Mouse (Mus musculus) CH12.LX (cell line): ENCODE data around the gene Anp32b. TPM values are rescaled to one million over a fixed set of nuclear protein-coding genes. Genes with fewer than 3 reads are reported as not detected.

ENCODE experiments used
- DNase-seq: peaks from one replicate; pipeline ENCODE4 v3.0.0-alpha.2; 2013; ENCODE audit errors: extremely low read depth
- H3K27ac ChIP-seq: 2 replicates; pipeline ENCODE4 v1.5.1; 2012; ENCODE audit warnings: low read depth, mild to moderate bottlenecking, control low read depth, moderate library complexity; ENCODE audit not compliant: insufficient read depth
- H3K27me3 ChIP-seq: replicated peaks from 2 replicates; pipeline ENCODE3; 2012; ENCODE audit warnings: inconsistent platforms
- H3K36me3 ChIP-seq, 2 experiments: replicated peaks in 1 of 2; 2 replicates each; pipeline versions ENCODE3 to v1.6.1; 2012; ENCODE audit warnings: inconsistent platforms in 1 of 2, low read length in 1 of 2, mild to moderate bottlenecking in 1 of 2, mixed read lengths in 1 of 2, moderate library complexity in 1 of 2; ENCODE audit not compliant: control insufficient read depth in 1 of 2, insufficient read depth in 1 of 2
- H3K4me1 ChIP-seq, 2 experiments: 2 replicates each; pipeline ENCODE4 v1.6.1; 2012; ENCODE audit warnings: inconsistent platforms in 1 of 2, moderate library complexity in 1 of 2; ENCODE audit not compliant: insufficient read depth in 2 of 2, control insufficient read depth in 1 of 2
- H3K4me2 ChIP-seq: 2 replicates; pipeline ENCODE4 v1.6.1; 2012; ENCODE audit warnings: low read depth, mild to moderate bottlenecking, control low read depth; ENCODE audit not compliant: poor library complexity, insufficient read depth, severe bottlenecking
- H3K4me3 ChIP-seq, 3 experiments: fragments of 150-350 bp in 1 of 3; sonication (generic) in 1 of 3; replicated peaks in 1 of 3; 2 replicates each; pipeline versions ENCODE3 to v1.5.1; 2011 to 2012; ENCODE audit warnings: low read depth in 2 of 3, low read length in 2 of 3, mild to moderate bottlenecking in 2 of 3, moderate library complexity in 2 of 3, control low read depth in 1 of 3, improper control_type of control experiment in 1 of 3, inconsistent platforms in 1 of 3, mixed read lengths in 1 of 3; ENCODE audit not compliant: poor library complexity in 1 of 3
- H3K79me2 ChIP-seq: replicated peaks from 2 replicates; pipeline ENCODE4 v1.6.1; 2012; ENCODE audit warnings: mild to moderate bottlenecking, moderate library complexity; ENCODE audit not compliant: control insufficient read depth, poor library complexity, insufficient read depth, severe bottlenecking; ENCODE audit errors: extremely low read depth
- H3K9ac ChIP-seq: 2 replicates; pipeline ENCODE4 v1.6.1; 2012; ENCODE audit warnings: low read depth, mild to moderate bottlenecking, control low read depth, moderate library complexity; ENCODE audit not compliant: insufficient read depth
- H3K9me3 ChIP-seq: replicated peaks from 2 replicates; pipeline ENCODE3; 2012; ENCODE audit warnings: low read length, inconsistent platforms, mixed read lengths
- BHLHE40 ChIP-seq: IDR thresholded peaks from 2 replicates; pipeline ENCODE4 v1.6.1; 2011; ENCODE audit warnings: mild to moderate bottlenecking, low read depth, low read length, improper control_type of control experiment
- CHD1 ChIP-seq: IDR thresholded peaks from 2 replicates; pipeline ENCODE4 v1.6.1; 2012; ENCODE audit warnings: low read depth, low read length, improper control_type of control experiment, inconsistent platforms
- CTCF ChIP-seq, 2 experiments: IDR thresholded peaks in 1 of 2; conservative IDR thresholded peaks in 1 of 2; 2 replicates each; pipeline ENCODE4 v1.5.1; 2011 to 2012; ENCODE audit warnings: low read depth in 2 of 2, low read length in 2 of 2, improper control_type of control experiment in 1 of 2, inconsistent platforms in 1 of 2, mild to moderate bottlenecking in 1 of 2, moderate library complexity in 1 of 2
- E2F4 ChIP-seq: IDR thresholded peaks from 2 replicates; pipeline ENCODE4 v1.6.1; 2011; ENCODE audit warnings: low read depth, low read length, improper control_type of control experiment; ENCODE audit not compliant: insufficient replicate concordance
- EP300 ChIP-seq: IDR thresholded peaks from 2 replicates; pipeline ENCODE4 v1.6.1; 2011; ENCODE audit warnings: low read length, improper control_type of control experiment
- IRF4 ChIP-seq: IDR thresholded peaks from 2 replicates; pipeline ENCODE4 v1.6.1; 2014; ENCODE audit warnings: low read depth, mild to moderate bottlenecking, inconsistent platforms, low read length, improper control_type of control experiment
- JUN ChIP-seq: IDR thresholded peaks from 2 replicates; pipeline ENCODE4 v1.6.1; 2011; ENCODE audit warnings: low read depth, mild to moderate bottlenecking, low read length, improper control_type of control experiment, moderate library complexity; ENCODE audit not compliant: insufficient read depth
- MAZ ChIP-seq: IDR thresholded peaks from 2 replicates; pipeline ENCODE4 v1.6.1; 2012; ENCODE audit warnings: low read depth, mild to moderate bottlenecking, inconsistent platforms, low read length, improper control_type of control experiment, moderate library complexity
- MEF2A ChIP-seq: IDR thresholded peaks from 2 replicates; pipeline ENCODE4 v1.6.1; 2014; ENCODE audit warnings: low read depth, mild to moderate bottlenecking, inconsistent platforms, low read length, improper control_type of control experiment, borderline replicate concordance
- RAD21 ChIP-seq: IDR thresholded peaks from 2 replicates; pipeline ENCODE4 v1.6.1; 2011; ENCODE audit warnings: low read depth, mild to moderate bottlenecking, low read length, improper control_type of control experiment, moderate library complexity
- RCOR1 ChIP-seq: conservative IDR thresholded peaks from 2 replicates; pipeline ENCODE4 v1.6.1; 2012; ENCODE audit warnings: low read depth, mild to moderate bottlenecking, inconsistent platforms, low read length, improper control_type of control experiment
- SMC3 ChIP-seq: IDR thresholded peaks from 2 replicates; pipeline ENCODE4 v1.6.1; 2011; ENCODE audit warnings: low read depth, low read length, improper control_type of control experiment
- TBP ChIP-seq: conservative IDR thresholded peaks from 2 replicates; pipeline ENCODE4 v1.6.1; 2011; ENCODE audit warnings: low read depth, low read length, improper control_type of control experiment
- UBTF ChIP-seq: IDR thresholded peaks from 2 replicates; pipeline ENCODE4 v1.6.1; 2012; ENCODE audit warnings: low read depth, mild to moderate bottlenecking, inconsistent platforms, low read length, improper control_type of control experiment, moderate library complexity
- ZC3H11A ChIP-seq: IDR thresholded peaks from 2 replicates; pipeline ENCODE4 v1.6.1; 2012; ENCODE audit warnings: low read depth, mild to moderate bottlenecking, inconsistent platforms, low read length, improper control_type of control experiment
- ZMIZ1 ChIP-seq: IDR thresholded peaks from 2 replicates; pipeline ENCODE4 v1.6.1; 2012; ENCODE audit warnings: low read depth, mild to moderate bottlenecking, inconsistent platforms, low read length, improper control_type of control experiment
- ZNF384 ChIP-seq: IDR thresholded peaks from 2 replicates; pipeline ENCODE4 v1.6.1; 2012; ENCODE audit warnings: low read depth, low read length, improper control_type of control experiment, inconsistent platforms
- dilution Hi-C: fragments of 300-500 bp; cut with MboI; formaldehyde crosslinking; loops from 2 replicates; pipeline ENCODE4 v1.14.3; 2020; ENCODE audit warnings: low sequenced_read_pairs; ENCODE audit not compliant: extremely low pct_unique_long_range_greater_than_20kb, extremely low pct_ligation_motif_present
- in situ Hi-C: fragments of 300-500 bp; cut with MboI; formaldehyde crosslinking; loops from 3 replicates; pipeline ENCODE4 v1.14.3; 2019; ENCODE audit warnings: low sequenced_read_pairs, low pct_ligation_motif_present, low pct_unique_long_range_greater_than_20kb, mixed read lengths
- polyA plus RNA-seq: library from polyadenylated mRNA; unstranded; fragments of >175 nt; gene quantifications from 2 replicates; pipeline ENCODE4 v1.2.1, GENCODE M21; 2012; ENCODE audit warnings: low read depth; ENCODE audit not compliant: insufficient read length
- total RNA-seq, 2 experiments: library from RNA; depleted of rRNA; stranded (reverse); fragments of 300-350 nt in 1 of 2; fragments of >200 nt in 1 of 2; gene quantifications; 2 replicates each; pipeline ENCODE4 v1.2.3; 2012 to 2014

Gene Anp32b
- total and polyA plus RNA-seq, 3 experiments: 29.4 to 864 (median 37.5) TPM

DNA sequence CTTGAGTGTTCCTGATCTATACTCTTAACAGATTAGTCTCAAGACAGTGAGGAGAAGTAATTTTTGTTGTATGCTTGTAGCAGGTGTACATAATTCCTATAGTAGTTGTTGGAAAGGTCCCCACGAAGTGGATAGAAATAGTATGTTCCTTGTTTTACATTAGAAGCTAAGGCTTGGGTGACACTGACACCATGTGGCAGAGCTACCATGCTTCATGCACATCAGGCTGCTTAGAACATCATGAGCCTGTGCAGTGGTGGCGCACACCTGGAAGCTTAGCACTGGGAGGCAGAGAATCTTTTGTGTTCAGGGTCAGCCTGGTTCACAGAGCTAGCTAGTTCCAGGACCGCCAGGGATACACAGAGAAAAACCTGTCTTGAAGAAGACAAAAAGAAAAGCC lies 15.0 kb downstream of the Anp32b start:
- H3K27ac ChIP-seq: no peak overlapping the region
- peaks cover 79% of the 10 kb centered on the region for H3K79me2 ChIP-seq
- no peak for DNase-seq
- dilution Hi-C loops: no loop called here
- H3K4me2 ChIP-seq: no peak overlapping the region
- in situ Hi-C loops: no loop called here
- peaks cover 85 to 100% of the 10 kb centered on the region in 2 experiments for H3K36me3 ChIP-seq
- TF ChIP-seq ZC3H11A: no peak
- TF ChIP-seq ZNF384: no peak
- no peak for TF ChIP-seq IRF4
- TF ChIP-seq CTCF (conservative IDR thresholded peaks at IDR 0.05 in 1 of 2, IDR thresholded peaks at IDR 0.05 in 1 of 2; ENCODE audit: low read depth in 2 of 2, low read length in 2 of 2): peak in 1 of 2 experiments; percentile 31; a peak in 2 of 4 replicates
- no peak for TF ChIP-seq MEF2A
- no peak for TF ChIP-seq JUN
- TF ChIP-seq SMC3: no peak
- TF ChIP-seq TBP: no peak
- TF ChIP-seq RAD21: peak; percentile 8
- peaks cover 0 to 22% of the 10 kb centered on the region in 2 experiments; a peak in 1 of 4 replicates for H3K4me1 ChIP-seq
- no peaks in the 10 kb centered on the region for H3K9me3 ChIP-seq
- no peaks in the 10 kb centered on the region for H3K27me3 ChIP-seq
- no peak overlapping the region for H3K4me3 ChIP-seq
- H3K9ac ChIP-seq: no peak overlapping the region

DNA sequence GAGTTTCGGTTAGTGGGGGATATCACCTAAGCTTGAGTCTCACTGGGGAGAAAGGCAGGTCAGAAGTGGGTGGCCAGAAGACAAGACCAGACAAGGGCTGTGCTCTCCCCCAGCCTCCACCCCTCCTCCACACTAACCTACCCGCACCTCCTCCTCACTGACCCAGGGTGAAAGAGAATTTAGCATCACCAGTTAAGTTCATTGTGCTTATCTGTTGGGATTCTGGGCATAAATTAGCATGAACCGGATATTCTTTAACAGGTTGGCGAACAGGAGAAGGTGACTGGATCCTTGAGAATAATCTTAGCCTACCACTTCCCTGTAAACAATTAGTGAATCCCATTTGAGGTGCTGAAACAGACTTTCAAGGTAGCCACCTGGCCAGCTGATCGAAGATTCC lies 24.4 kb downstream of the Anp32b start:
- no peaks in the 10 kb centered on the region for H3K4me1 ChIP-seq
- H3K36me3 ChIP-seq: peaks cover 65 to 76% of the 10 kb centered on the region in 2 experiments
- H3K79me2 ChIP-seq: no peaks in the 10 kb centered on the region
- H3K9me3 ChIP-seq: no peaks in the 10 kb centered on the region
- dilution Hi-C loops (no loop called here), in situ Hi-C loops (loop anchor here (25.0 kb wide), 1 partner anchor 263 kb away; no protein-coding TSS in a partner anchor)
- no peak overlapping the region for H3K4me3 ChIP-seq
- no peak overlapping the region for H3K9ac ChIP-seq
- no peak for DNase-seq
- TF ChIP-seq MAZ: no peak
- no peak overlapping the region for H3K4me2 ChIP-seq
- no peak overlapping the region for H3K27ac ChIP-seq
- no peaks in the 10 kb centered on the region for H3K27me3 ChIP-seq

- dilution Hi-C loops: no loop called here
- Histone ChIP-seq H3K79me2 (no peaks in the 10 kb centered on the region), H3K27me3 (no peaks in the 10 kb centered on the region), H3K4me2 (no peak overlapping the region), H3K36me3 (peaks cover 33 to 42% of the 10 kb centered on the region in 2 experiments), H3K27ac (no peak overlapping the region), H3K9me3 (no peaks in the 10 kb centered on the region)
- no peak for TF ChIP-seq RCOR1
- no peak for TF ChIP-seq EP300
- TF ChIP-seq ZMIZ1: no peak
- no peak for TF ChIP-seq BHLHE40
- TF ChIP-seq E2F4: no peak
- no peak for TF ChIP-seq ZNF384
- TF ChIP-seq UBTF: no peak
- no peak for TF ChIP-seq CHD1
- TF ChIP-seq, all 38 proteins: peak for 0
- DNase-seq: no peak
- Histone ChIP-seq H3K4me3 (no peak overlapping the region), H3K9ac (no peak overlapping the region), H3K4me1 (peaks cover 2 to 5% of the 10 kb centered on the region in 2 experiments; a peak in 1 of 4 replicates)
- in situ Hi-C loops: loop anchor here (25.0 kb wide), 1 partner anchor 267 kb away; no protein-coding TSS in a partner anchor
Observed at GRCm38 (mm10) chr4:46479081-46479480, 28.4 kb downstream of the Anp32b start.
